Mouse (Mus musculus) G1E (cell line): Measurements from ENCODE around the gene Hoxc5. TPM values are rescaled to one million over a fixed set of nuclear protein-coding genes. Genes with fewer than 3 reads are reported as not detected.

Experiments
- ATAC-seq: 2 replicates; pipeline ENCODE4 v1.8.0; 2016; ENCODE audit warnings: mild to moderate bottlenecking; ENCODE audit not compliant: insufficient number of reproducible peaks, poor library complexity, low FRiP score, severe bottlenecking; ENCODE audit errors: extremely low read depth
- DNase-seq: peaks from one replicate; pipeline ENCODE4 v3.0.0; 2012; ENCODE audit warnings: low spot score
- H3K27me3 ChIP-seq: 2 replicates; pipeline ENCODE4 v1.6.1; 2012; ENCODE audit warnings: mild to moderate bottlenecking, low read length, inconsistent platforms; ENCODE audit not compliant: insufficient read depth
- H3K36me3 ChIP-seq: replicated peaks from 2 replicates; pipeline ENCODE3; 2012; ENCODE audit warnings: mild to moderate bottlenecking, inconsistent platforms
- H3K4me1 ChIP-seq: 2 replicates; pipeline ENCODE4 v1.6.1; 2012; ENCODE audit warnings: low read depth, low read length, inconsistent platforms, mixed read lengths; ENCODE audit not compliant: insufficient read depth
- H3K4me3 ChIP-seq: 2 replicates; pipeline ENCODE4 v1.5.1; 2012; ENCODE audit warnings: low read depth, mild to moderate bottlenecking, inconsistent platforms, low read length, moderate library complexity, mixed read lengths
- H3K9me3 ChIP-seq: replicated peaks from 2 replicates; pipeline ENCODE4 v1.6.1; 2012; ENCODE audit warnings: inconsistent platforms
- CTCF ChIP-seq: IDR thresholded peaks from 2 replicates; pipeline ENCODE4 v1.5.1; 2012; ENCODE audit warnings: low read depth, low read length, inconsistent platforms, mixed read lengths
- GATA1 ChIP-seq: IDR thresholded peaks from 2 replicates; pipeline ENCODE4 v1.6.1; 2012; ENCODE audit warnings: borderline replicate concordance, low read length, inconsistent platforms, mixed read lengths
- GATA2 ChIP-seq: IDR thresholded peaks from 2 replicates; pipeline ENCODE4 v1.6.1; 2012; ENCODE audit warnings: low read depth, low read length, inconsistent platforms, borderline replicate concordance
- POLR2AphosphoS5 ChIP-seq: IDR thresholded peaks from 2 replicates; pipeline ENCODE4 v1.6.1; 2012; ENCODE audit warnings: low read depth, low read length, inconsistent platforms; ENCODE audit not compliant: insufficient replicate concordance
- TAL1 ChIP-seq: conservative IDR thresholded peaks from 2 replicates; pipeline ENCODE4 v1.6.1; 2012; ENCODE audit warnings: low read depth, low read length, inconsistent platforms, mixed read lengths
- polyA plus RNA-seq: library from polyadenylated mRNA; stranded (reverse); fragments of >175 nt; gene quantifications from 2 replicates; pipeline ENCODE4 v1.2.3, GENCODE M21; 2012
- total RNA-seq, 2 experiments: library from RNA; stranded (forward) in 1 of 2; stranded (reverse) in 1 of 2; fragments of 200-1000 nt in 1 of 2; fragments of >200 nt in 1 of 2; fragmentation: Nextera tagmentation in 1 of 2; gene quantifications; 2 replicates each; pipeline ENCODE4 v1.2.3; 2014 to 2017

The Hoxc5 gene
- total and polyA plus RNA-seq, 3 experiments: 9.1 to 19.8 (median 12.4) TPM

DNA sequence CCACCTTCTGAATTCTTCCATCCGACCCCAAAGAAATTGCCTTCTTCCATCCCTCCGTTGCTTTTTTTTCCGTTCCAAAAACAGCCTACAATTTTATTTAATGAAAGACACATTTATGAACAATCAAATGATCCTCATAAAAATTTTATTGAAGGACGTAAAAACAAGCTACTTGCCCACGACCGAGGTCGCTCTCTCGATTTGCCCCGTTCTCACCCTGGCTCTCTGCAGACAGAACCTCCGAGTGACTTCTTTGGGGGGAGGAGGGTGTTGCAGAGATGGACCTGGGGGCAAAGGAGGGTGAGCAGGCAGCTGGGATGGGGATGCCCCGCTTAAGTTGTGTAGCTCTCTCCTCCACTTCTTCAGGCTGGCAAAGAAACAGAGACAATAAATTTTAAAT, 13.1 kb downstream of the Hoxc5 start:
- Histone ChIP-seq H3K4me3 (peak overlapping the region; percentile 80; the same call in 1 of the 2 replicates), H3K27me3 (peaks cover 42% of the 10 kb centered on the region), H3K4me1 (peaks cover 84% of the 10 kb centered on the region), H3K36me3 (peaks cover 6% of the 10 kb centered on the region), H3K9me3 (no peaks in the 10 kb centered on the region)
- DNase-seq: no peak
- TF ChIP-seq CTCF (no peak), POLR2AphosphoS5 (no peak), GATA2 (no peak), TAL1 (no peak), GATA1 (no peak)
- no peak for ATAC-seq

DNA sequence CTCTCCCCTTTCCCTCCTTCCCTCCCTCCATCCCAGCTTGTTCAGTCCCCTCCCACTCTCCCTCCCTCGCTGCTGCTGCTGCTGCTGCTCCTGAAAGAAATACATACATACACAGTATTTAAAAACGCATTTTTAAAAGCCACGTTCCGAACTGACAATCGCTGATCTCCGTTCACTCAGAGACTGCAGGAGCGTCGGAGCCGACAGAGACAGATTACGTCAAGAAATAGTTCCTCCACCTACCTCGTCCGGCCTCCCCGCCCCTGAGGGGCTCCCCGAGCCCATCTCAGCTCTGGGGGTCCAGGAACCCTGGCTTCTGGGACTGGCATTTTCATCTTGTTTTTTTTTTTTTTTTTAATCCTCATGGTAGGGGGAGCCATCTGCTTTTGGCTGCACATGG, 13.7 kb downstream of the Hoxc5 start:
- ATAC-seq (no peak), DNase-seq (no peak)
- TF ChIP-seq GATA1 (no peak), TAL1 (no peak), POLR2AphosphoS5 (no peak), CTCF (no peak), GATA2 (no peak)
- no peaks in the 10 kb centered on the region for H3K9me3 ChIP-seq
- peaks cover 82% of the 10 kb centered on the region for H3K4me1 ChIP-seq
- H3K36me3 ChIP-seq: peaks cover 6% of the 10 kb centered on the region
- H3K27me3 ChIP-seq: peaks cover 42% of the 10 kb centered on the region
- peak overlapping the region; percentile 80 for H3K4me3 ChIP-seq

DNA sequence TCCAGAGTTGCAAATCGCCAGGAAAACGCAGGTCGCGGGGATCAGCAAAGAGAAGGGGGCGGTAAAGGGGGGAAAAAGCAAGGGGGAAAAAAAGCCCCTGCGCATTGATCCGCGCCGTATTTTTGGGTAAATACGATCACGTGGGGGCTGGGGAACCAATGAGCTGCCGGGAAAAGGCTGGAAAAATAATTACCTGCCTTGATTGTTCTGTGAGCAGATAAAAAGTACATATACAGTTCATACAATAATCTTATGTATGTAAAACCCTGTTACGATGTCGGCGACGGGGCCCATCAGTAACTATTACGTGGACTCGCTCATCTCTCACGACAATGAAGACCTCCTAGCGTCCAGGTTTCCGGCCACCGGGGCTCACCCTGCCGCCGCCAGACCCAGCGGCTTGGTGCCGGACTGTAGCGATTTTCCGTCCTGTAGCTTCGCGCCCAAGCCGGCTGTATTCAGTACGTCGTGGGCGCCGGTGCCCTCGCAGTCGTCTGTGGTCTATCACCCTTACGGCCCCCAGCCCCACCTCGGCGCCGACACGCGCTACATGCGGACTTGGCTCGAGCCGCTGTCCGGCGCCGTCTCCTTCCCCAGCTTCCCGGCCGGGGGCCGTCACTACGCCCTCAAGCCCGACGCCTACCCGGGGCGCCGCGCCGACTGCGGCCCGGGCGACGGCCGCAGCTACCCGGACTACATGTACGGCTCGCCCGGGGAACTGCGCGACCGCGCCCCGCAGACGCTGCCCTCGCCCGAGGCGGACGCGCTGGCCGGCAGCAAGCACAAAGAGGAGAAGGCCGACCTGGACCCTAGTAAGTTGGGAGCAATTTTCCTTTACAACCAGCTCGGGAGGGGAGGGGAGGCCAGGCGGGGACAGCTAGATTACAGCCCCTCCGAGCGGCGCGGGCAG, 14.4 kb downstream of the Hoxc5 start:
- Histone ChIP-seq H3K4me1 (peaks cover 80% of the 10 kb centered on the region), H3K9me3 (no peaks in the 10 kb centered on the region), H3K4me3 (peak overlapping the region; percentile 80), H3K36me3 (peaks cover 6% of the 10 kb centered on the region), H3K27me3 (peaks cover 43% of the 10 kb centered on the region)
- DNase-seq: peak; percentile 86
- TF ChIP-seq CTCF (no peak), POLR2AphosphoS5 (no peak), TAL1 (no peak), GATA2 (no peak), GATA1 (no peak)
- ATAC-seq: no peak

DNA sequence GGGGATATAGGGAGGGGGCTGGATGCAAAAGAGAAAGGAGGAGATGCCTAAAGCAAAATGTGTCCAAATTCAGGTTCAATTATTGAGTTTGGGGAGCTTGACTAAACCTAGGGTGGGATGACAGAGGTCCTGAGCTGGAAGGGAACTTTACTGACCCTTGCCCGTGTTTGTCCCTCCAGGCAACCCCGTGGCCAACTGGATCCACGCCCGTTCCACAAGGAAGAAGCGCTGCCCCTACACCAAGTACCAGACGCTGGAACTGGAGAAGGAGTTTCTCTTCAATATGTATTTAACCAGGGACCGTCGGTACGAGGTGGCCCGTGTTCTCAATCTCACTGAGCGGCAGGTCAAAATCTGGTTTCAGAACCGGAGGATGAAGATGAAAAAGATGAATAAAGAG, 16.5 kb downstream of the Hoxc5 start:
- no peak overlapping the region for H3K4me3 ChIP-seq
- H3K27me3 ChIP-seq: peaks cover 49% of the 10 kb centered on the region
- ATAC-seq: no peak
- TF ChIP-seq GATA1 (no peak), GATA2 (no peak), CTCF (no peak), TAL1 (no peak), POLR2AphosphoS5 (no peak)
- H3K4me1 ChIP-seq: peaks cover 76% of the 10 kb centered on the region
- no peaks in the 10 kb centered on the region for H3K9me3 ChIP-seq
- peaks cover 6% of the 10 kb centered on the region for H3K36me3 ChIP-seq
- DNase-seq: no peak

DNA sequence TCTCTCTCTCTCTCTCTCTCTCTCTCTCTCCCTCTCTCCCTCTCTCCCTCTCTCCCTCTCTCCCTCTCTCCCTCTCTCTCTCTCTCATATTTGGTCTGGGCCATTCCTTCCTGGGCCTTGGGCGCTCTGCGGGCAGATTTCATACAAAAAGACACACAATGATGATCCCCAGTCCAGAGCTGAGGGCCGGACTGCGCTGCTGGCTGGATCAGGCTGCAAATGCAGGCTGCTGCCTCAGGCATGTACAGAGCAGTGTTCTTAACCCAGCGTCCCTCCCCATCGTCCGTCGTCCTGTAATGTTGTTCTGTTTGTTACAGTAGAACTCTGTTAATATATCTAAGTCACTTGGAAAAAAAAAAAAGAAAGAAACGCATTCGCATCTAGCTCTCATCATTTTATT, 17.3 kb downstream of the Hoxc5 start:
- Histone ChIP-seq H3K4me1 (peaks cover 72% of the 10 kb centered on the region), H3K9me3 (no peaks in the 10 kb centered on the region), H3K36me3 (peaks cover 6% of the 10 kb centered on the region), H3K27me3 (peaks cover 49% of the 10 kb centered on the region), H3K4me3 (no peak overlapping the region)
- DNase-seq: no peak
- no peak for ATAC-seq
- no peak for TF ChIP-seq TAL1
- no peak for TF ChIP-seq GATA2
- TF ChIP-seq GATA1: no peak
- no peak for TF ChIP-seq POLR2AphosphoS5
- TF ChIP-seq CTCF: no peak

DNA sequence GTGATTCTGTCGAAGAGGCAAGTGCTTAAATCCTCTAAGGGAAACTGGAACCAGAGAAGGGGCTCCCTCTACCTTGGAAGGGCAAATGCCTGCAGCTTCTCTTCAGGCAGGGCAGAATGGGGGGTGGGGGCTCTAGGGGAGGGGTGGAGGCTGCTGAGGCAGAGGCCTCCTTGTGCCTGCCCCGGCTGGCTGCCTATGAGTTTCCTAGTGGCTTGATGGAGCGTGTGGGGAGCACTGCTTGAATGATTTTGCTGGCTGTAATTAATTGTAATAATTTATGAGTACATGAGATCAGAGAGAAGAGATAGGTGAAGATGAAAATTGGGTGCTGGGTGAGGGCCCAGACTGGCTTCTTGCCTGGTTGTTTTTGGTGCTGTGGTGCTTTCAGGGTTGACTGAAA, 17.7 kb downstream of the Hoxc5 start:
- H3K4me3 ChIP-seq: no peak overlapping the region
- H3K9me3 ChIP-seq: no peaks in the 10 kb centered on the region
- ATAC-seq (no peak), DNase-seq (no peak)
- H3K27me3 ChIP-seq: peaks cover 49% of the 10 kb centered on the region
- TF ChIP-seq GATA2 (no peak), GATA1 (no peak), TAL1 (no peak), POLR2AphosphoS5 (no peak), CTCF (no peak)
- peaks cover 6% of the 10 kb centered on the region for H3K36me3 ChIP-seq
- H3K4me1 ChIP-seq: peaks cover 72% of the 10 kb centered on the region

DNA sequence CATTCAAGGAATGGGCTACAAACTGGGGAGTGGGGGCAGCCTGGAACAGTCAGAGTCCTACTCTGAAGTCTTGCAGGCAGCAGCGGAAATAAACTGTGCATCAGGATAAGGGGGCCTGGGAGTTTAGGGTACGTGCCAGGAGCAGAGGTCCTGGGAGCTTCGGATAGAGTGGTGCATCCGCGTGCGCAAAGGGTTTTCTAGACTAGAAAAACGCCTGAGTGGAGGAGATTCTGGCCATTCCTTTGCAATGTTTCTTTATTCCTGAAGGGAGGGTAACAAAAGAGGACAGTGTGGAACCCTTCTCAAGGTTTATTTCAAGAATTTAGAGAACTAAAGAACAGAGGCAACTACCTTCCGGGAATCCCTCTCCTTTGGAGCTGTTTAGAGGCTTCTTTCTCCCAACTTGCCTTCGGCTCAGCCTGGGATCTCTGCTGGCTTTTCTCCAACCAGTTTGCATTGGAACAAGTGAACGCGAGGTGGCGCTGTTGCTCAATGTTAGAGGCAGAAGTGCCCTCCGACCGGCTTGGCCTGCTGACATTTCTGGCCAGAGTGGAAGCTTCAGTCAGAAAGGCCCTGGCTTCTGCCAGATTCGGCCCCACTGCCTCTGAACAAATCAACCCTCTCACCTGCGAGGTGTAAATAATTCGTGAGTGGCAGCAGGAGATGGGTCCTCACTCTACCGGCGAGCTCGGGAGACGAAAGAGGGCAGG, 20.0 kb downstream of the Hoxc5 start:
- DNase-seq (peak; percentile 48), ATAC-seq (no peak)
- no peaks in the 10 kb centered on the region for H3K9me3 ChIP-seq
- peaks cover 73% of the 10 kb centered on the region for H3K4me1 ChIP-seq
- H3K36me3 ChIP-seq: peaks cover 6% of the 10 kb centered on the region
- TF ChIP-seq GATA2: no peak
- TF ChIP-seq GATA1: no peak
- TF ChIP-seq CTCF: peak; percentile 67
- no peak for TF ChIP-seq TAL1
- H3K27me3 ChIP-seq: peaks cover 44% of the 10 kb centered on the region
- peak overlapping the region; percentile 44; the same call in 1 of the 2 replicates for H3K4me3 ChIP-seq
